Mouse (Mus musculus) stomach, embryonic 14.5 days (tissue): ENCODE results near the gene Rnaseh2a. TPM values are rescaled to one million over a fixed set of nuclear protein-coding genes. Genes with fewer than 3 reads are reported as not detected.
"Not testable (repeated sequence)": the region's sequence is repeated elsewhere in the genome, so short reads cannot be mapped to it uniquely, and the experiment has no call there.

Experiments used
- ATAC-seq: fragments of 200-750 bp; cut with Nextera tagmentation; 2 replicates; pipeline ENCODE4 v1.8.0; 2017; ENCODE audit warnings: low read depth, moderate TSS enrichment; ENCODE audit not compliant: insufficient number of reproducible peaks, insufficient read depth, low FRiP score
- H3K27ac ChIP-seq: fragments of 300-500 bp; sonication (generic); 2 replicates; pipeline ENCODE4 v1.5.1; 2014; ENCODE audit warnings: mild to moderate bottlenecking, low read length, moderate library complexity, mixed read lengths
- H3K27me3 ChIP-seq: fragments of 300-500 bp; sonication (generic); 2 replicates; pipeline ENCODE4 v1.6.1; 2014; ENCODE audit warnings: low read length, control low read depth, mixed read lengths; ENCODE audit not compliant: control insufficient read depth, insufficient read depth
- H3K36me3 ChIP-seq: fragments of 300-500 bp; sonication (generic); 2 replicates; pipeline ENCODE4 v1.6.1; 2014; ENCODE audit warnings: mild to moderate bottlenecking, control low read depth, low read length, moderate library complexity, mixed read lengths; ENCODE audit not compliant: control insufficient read depth, insufficient read depth
- H3K4me1 ChIP-seq: fragments of 300-500 bp; sonication (generic); 2 replicates; pipeline ENCODE4 v1.6.1; 2014; ENCODE audit warnings: low read length, control low read depth, mixed read lengths; ENCODE audit not compliant: control insufficient read depth, insufficient read depth
- H3K4me2 ChIP-seq: fragments of 300-500 bp; sonication (generic); replicated peaks from 2 replicates; pipeline ENCODE4 v1.6.1; 2014; ENCODE audit warnings: low read depth, low read length, control low read depth
- H3K4me3 ChIP-seq: fragments of 300-500 bp; sonication (generic); 2 replicates; pipeline ENCODE4 v1.5.1; 2014; ENCODE audit warnings: low read depth, low read length, control low read depth
- H3K9ac ChIP-seq: fragments of 300-500 bp; sonication (generic); replicated peaks from 2 replicates; pipeline ENCODE4 v1.6.1; 2014; ENCODE audit warnings: low read depth, mild to moderate bottlenecking, control low read depth, low read length, moderate library complexity, mixed read lengths
- H3K9me3 ChIP-seq: fragments of 300-500 bp; sonication (generic); 2 replicates; pipeline ENCODE4 v1.6.1; 2016; ENCODE audit warnings: low read depth, low read length, control low read depth; ENCODE audit not compliant: control insufficient read depth
- WGBS: fragments of 180-500 bp; shearing (Covaris S2); extraction: QIAGEN DNeasy Blood & Tissue Kit; methylation state at CpG from one replicate; pipeline ENCODE4 v1.1.7; 2014; 5-methylcytosine and 5-hydroxymethylcytosine counted together
- polyA plus RNA-seq: library from polyadenylated mRNA; unstranded; fragments of >200 nt; fragmentation: Nextera tagmentation; extraction: Ambion mirVana; gene quantifications from 2 replicates; pipeline ENCODE4 v1.2.1, GENCODE M21; 2014

The Rnaseh2a gene
- polyA plus RNA-seq, 1 experiment from 2014 or later: 114 TPM

DNA sequence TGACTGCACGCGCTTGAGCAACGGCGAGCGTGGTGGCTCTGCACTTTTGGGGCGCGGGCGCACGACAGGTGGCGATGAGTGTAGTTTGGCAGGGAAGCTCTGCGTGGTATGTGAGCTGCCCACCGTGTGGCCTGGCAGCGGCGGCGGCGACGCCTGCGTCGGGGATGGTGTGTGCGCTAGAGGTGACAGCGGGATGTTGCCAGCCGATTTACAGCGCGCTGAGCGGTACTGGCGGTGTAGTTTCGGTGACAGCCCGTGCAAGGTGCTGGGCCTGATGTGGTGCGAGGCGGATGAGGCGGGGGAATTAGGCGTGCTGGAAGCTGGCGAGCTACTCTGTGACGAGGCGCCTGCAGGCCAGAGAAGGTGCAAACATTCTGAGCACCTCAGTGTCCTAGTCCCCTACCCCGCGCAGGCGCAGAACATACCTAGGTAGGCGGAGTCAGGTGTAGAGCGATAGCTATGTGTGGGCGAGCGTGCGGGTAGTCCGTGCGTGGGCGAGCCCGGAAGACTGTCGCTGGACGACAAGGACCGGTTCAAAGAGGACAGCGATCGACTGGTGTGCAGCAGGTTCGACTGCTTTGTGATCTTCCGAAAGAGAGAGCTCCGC lies 56.6 kb downstream of the Rnaseh2a start:
- Histone ChIP-seq H3K27me3 (peaks cover 24% of the 10 kb centered on the region), H3K4me1 (no peaks in the 10 kb centered on the region; the same call in 1 of the 2 replicates), H3K4me3 (peak overlapping the region; percentile 39), H3K9ac (peak overlapping the region; percentile 25; the same call in 1 of the 2 replicates), H3K27ac (no peak overlapping the region), H3K4me2 (peak overlapping the region; percentile 75), H3K9me3 (no peaks in the 10 kb centered on the region), H3K36me3 (no peaks in the 10 kb centered on the region)
- ATAC-seq: peak; percentile 70
- under 1% methylated on average over 55 of the region's 55 CpGs for WGBS

- Histone ChIP-seq H3K27ac (no peak overlapping the region), H3K4me2 (peak overlapping the region; percentile 75), H3K36me3 (no peaks in the 10 kb centered on the region), H3K4me1 (no peaks in the 10 kb centered on the region; the same call in 1 of the 2 replicates), H3K9me3 (no peaks in the 10 kb centered on the region), H3K9ac (no peak overlapping the region), H3K4me3 (peak overlapping the region; percentile 39), H3K27me3 (peaks cover 24% of the 10 kb centered on the region)
- ATAC-seq: no peak
- WGBS: 22% methylated on average over 27 of the region's 27 CpGs
Observed at GRCm38 (mm10) chr8:84912391-84912790, 57.2 kb downstream of the Rnaseh2a start.

DNA sequence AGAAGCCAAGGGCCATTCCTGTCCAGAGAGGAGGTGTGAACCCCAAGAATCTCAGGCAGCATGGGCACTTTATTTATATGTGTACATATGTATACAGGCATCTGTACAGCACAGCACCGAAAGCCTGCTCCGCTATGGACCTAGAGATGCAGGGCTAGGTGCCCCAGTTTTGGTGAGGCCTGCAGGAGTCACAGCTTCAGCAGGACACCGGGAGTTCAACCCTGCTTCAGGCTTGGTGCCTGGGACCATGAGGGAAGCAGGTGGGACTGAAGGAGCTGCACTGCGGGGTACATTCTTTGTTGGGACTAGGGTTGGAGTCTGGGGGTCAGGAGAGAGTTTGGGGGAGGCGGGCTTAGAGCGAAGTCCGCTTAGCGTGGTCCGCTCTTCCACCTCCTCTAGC lies 57.7 kb downstream of the Rnaseh2a start:
- no peaks in the 10 kb centered on the region; the same call in 1 of the 2 replicates for H3K4me1 ChIP-seq
- H3K4me3 ChIP-seq: no peak overlapping the region
- H3K27me3 ChIP-seq: peaks cover 24% of the 10 kb centered on the region
- no peak for ATAC-seq
- WGBS: 86% methylated on average over 9 of the region's 9 CpGs
- no peak overlapping the region for H3K27ac ChIP-seq
- H3K9ac ChIP-seq: no peak overlapping the region
- H3K36me3 ChIP-seq: no peaks in the 10 kb centered on the region
- H3K4me2 ChIP-seq: no peak overlapping the region
- H3K9me3 ChIP-seq: no peaks in the 10 kb centered on the region

GRCm38 (mm10) chr8:84910551-84910950 lies 59.0 kb downstream of the Rnaseh2a start:
- Histone ChIP-seq H3K4me3 (no peak overlapping the region), H3K36me3 (no peaks in the 10 kb centered on the region), H3K4me1 (no peaks in the 10 kb centered on the region; the same call in 1 of the 2 replicates), H3K27me3 (peaks cover 20% of the 10 kb centered on the region), H3K9me3 (no peaks in the 10 kb centered on the region), H3K27ac (no peak overlapping the region), H3K9ac (no peak overlapping the region), H3K4me2 (no peak overlapping the region)
- no peak for ATAC-seq
- 90% methylated on average over 6 of the region's 6 CpGs for WGBS

DNA sequence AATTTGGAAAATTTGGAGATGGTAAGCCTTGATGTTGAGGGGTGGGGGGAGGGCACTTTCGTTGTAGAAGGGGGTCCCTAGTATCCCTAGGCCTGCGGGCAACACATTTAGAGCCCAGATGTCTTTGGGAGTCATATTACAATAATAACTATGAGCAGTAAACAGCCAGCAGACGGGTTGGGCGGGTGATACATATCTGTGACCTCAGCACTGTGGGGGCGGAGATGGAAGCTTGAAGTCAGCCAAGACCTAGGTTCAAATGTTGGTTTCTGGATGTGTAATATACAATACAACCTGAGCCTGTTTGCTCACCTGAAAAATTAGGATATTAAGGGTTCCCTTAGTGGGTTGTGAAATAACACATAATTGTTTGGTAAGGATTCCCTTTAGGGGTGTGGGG lies 59.6 kb downstream of the Rnaseh2a start:
- Histone ChIP-seq H3K9me3 (no peaks in the 10 kb centered on the region), H3K4me2 (no peak overlapping the region), H3K9ac (no peak overlapping the region), H3K4me1 (no peaks in the 10 kb centered on the region; the same call in 1 of the 2 replicates), H3K4me3 (no peak overlapping the region), H3K36me3 (no peaks in the 10 kb centered on the region), H3K27ac (no peak overlapping the region), H3K27me3 (peaks cover 20% of the 10 kb centered on the region)
- ATAC-seq: no peak
- WGBS: 75% methylated on average over 5 of the region's 5 CpGs

DNA sequence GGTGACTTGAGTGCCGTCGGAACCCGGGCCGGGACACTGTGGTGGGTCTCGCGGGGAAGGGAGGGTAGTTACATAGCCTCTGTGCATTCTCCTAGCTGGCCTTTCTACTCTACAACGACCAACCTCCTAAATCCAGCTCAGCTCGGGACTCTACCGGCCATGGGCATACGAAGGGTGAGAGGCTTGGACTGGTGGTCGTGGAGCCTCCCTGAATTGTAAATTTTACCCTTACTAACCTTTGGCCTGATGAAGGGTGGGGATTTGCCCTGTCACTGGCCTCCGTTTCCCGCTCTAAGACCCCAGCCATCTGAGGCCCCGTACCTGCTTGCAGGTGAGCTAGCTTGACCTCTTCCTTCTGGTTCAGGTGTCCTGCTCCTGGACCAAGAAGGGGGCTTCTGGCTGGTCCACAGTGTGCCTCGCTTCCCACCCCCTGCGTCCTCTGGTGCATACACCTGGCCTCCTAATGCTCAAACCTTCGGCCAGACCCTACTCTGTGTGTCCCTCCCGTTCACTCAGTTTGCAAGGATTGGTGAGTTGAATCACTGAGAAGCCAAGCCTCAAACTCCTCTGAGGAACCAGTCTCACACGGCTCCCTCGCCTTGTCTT lies 60.3 kb downstream of the Rnaseh2a start:
- peak overlapping the region; percentile 43 for H3K4me3 ChIP-seq
- H3K36me3 ChIP-seq: no peaks in the 10 kb centered on the region
- no peaks in the 10 kb centered on the region for H3K9me3 ChIP-seq
- H3K4me2 ChIP-seq: peak overlapping the region; percentile 84
- H3K27ac ChIP-seq: no peak overlapping the region
- H3K27me3 ChIP-seq: peaks cover 20% of the 10 kb centered on the region
- 0 out of 2 replicates have a peak, but pooled peaks have one; percentile 5 for ATAC-seq
- WGBS: 47% methylated on average over 20 of the region's 20 CpGs
- 0 out of 2 replicates have a peak overlapping the region, but pooled peaks have one; percentile 23 for H3K9ac ChIP-seq
- H3K4me1 ChIP-seq: no peaks in the 10 kb centered on the region; the same call in 1 of the 2 replicates

DNA sequence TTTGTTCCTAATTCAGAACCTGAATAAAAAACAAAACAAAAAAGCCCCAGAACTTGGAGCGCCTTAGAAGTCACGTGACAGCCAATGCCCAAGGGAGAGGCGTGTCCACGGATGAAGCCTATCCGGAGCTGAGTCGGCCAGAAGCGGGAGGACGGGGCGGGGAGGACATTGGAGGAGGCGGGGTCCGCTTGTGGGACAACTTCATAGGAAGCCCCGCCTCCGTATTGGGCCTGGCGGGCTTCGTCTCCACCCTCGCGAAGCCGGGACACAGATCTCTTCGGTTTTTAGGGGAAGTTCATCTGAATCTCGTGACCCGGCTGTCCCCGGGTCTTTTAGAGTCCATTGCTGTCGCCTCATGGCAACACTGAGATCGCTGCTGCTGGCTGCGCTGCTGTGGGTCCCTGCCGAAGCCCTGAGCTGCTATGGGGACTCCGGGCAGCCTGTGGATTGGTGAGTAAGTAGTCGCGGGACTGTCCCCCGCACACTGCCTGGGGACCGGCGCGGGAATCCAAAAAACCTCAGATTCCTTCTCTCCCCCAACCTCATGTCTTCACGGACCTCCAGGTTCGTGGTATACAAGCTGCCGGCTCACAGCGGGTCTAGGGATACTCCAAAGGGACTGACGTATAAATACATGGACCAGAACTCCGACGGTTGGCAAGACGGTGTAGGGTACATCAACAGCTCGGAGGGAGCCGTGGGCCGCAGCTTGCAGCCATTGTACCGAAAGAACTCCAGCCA lies 61.0 kb downstream of the Rnaseh2a start, which contains the start of gene Dnase2a:
Gene Dnase2a (plus strand): TSS at position 140 of the 741 bp plus-strand sequence.
- H3K36me3 ChIP-seq: no peaks in the 10 kb centered on the region
- no peaks in the 10 kb centered on the region for H3K9me3 ChIP-seq
- no peak within 1 kb of the TSS for H3K27ac ChIP-seq
- peak; percentile 90 for ATAC-seq
- H3K4me3 ChIP-seq: peak within 1 kb of the TSS; percentile 43
- WGBS: 2% methylated on average over 45 of the region's 45 CpGs
- H3K27me3 ChIP-seq: peaks cover 20% of the 10 kb centered on the region
- peak within 1 kb of the TSS; percentile 84 for H3K4me2 ChIP-seq
- H3K9ac ChIP-seq: peak within 1 kb of the TSS; percentile 23; the same call in 1 of the 2 replicates
- no peaks in the 10 kb centered on the region; the same call in 1 of the 2 replicates for H3K4me1 ChIP-seq

GRCm38 (mm10) chr8:84907979-84908378 lies 61.6 kb downstream of the Rnaseh2a start:
- not testable (repeated sequence) for H3K27ac ChIP-seq, ATAC-seq, H3K9ac ChIP-seq, H3K36me3 ChIP-seq, H3K9me3 ChIP-seq, H3K4me1 ChIP-seq
- 27% methylated on average over 6 of the region's 7 CpGs for WGBS
- Histone ChIP-seq H3K27me3 (peaks cover 17% of the 10 kb centered on the region), H3K4me3 (peak overlapping the region; percentile 43), H3K4me2 (peak overlapping the region; percentile 84)
